Comparison of ENCODE assay signal across 12 mouse cellular contexts in the genomic region with DNA sequence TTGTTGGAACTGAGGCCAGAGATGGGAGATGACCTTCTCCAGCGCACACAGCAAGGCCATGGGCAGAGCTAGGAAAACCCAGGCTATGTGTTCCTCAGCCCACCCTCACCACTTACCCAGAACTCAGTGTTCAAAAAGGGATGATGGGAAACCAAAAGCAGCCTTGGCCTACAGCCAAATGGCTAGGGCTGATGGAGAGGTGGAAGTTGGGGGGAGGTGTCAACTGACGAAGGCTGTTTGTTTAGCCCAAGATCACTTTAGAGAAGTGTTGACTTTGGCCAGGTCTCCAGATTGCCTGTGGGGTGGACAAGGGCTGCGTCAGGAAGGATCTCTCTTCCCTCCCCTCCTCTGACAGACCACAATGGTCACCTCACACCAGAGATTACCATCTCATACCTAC. TPM values are rescaled to one million over a fixed set of nuclear protein-coding genes. Genes with fewer than 3 reads are reported as not detected.
DNase-seq lines count a peak whose midpoint lies in the region; ATAC-seq and TF ChIP-seq lines count a peak whose summit lies in the region.
"Had no signal": no experiment of that assay in that cellular context is flagged by ENCODE, and none has a peak within 500 bp of the region (broad histone marks: within the 10 kb centered on the region; RNA-seq: fewer than 3 reads in every experiment).

No protein-coding gene starts in this region.

- H3K27me3 ChIP-seq in forebrain, embryonic 12.5 days = peaks cover 17% of the 10 kb centered on the region; the same call in 1 of the 2 replicates
- H3K27me3 ChIP-seq in forebrain, embryonic 11.5 days (ENCODE audit: control insufficient read depth, insufficient read depth, low read length) = no peaks in the 10 kb centered on the region; the same call in 1 of the 2 replicates
- no peaks in the 10 kb centered on the region for H3K27me3 ChIP-seq in kidney, postnatal 0 days (ENCODE audit: insufficient read depth, low read length)
- peaks cover 4% of the 10 kb centered on the region; the same call in 1 of the 2 replicates for H3K27me3 ChIP-seq in heart, embryonic 15.5 days

- no peaks in the 10 kb centered on the region for H3K36me3 ChIP-seq in forebrain, embryonic 12.5 days (replicated peaks)
- no peaks in the 10 kb centered on the region for H3K36me3 ChIP-seq in forebrain, embryonic 11.5 days (ENCODE audit: control insufficient read depth, insufficient read depth, low read length)
- H3K36me3 ChIP-seq in kidney, postnatal 0 days (ENCODE audit: insufficient read depth, low read length) = no peaks in the 10 kb centered on the region
- no peaks in the 10 kb centered on the region for H3K36me3 ChIP-seq in heart, embryonic 15.5 days
- H3K36me3 ChIP-seq: midbrain, embryonic 15.5 days had no signal

- no peak overlapping the region for H3K4me3 ChIP-seq in forebrain, embryonic 12.5 days (replicated peaks)
- H3K4me3 ChIP-seq in forebrain, embryonic 11.5 days (ENCODE audit: low read depth, low read length) = no peak overlapping the region
- H3K4me3 ChIP-seq in kidney, postnatal 0 days (replicated peaks; ENCODE audit: low read depth, low read length) = no peak overlapping the region
- H3K4me3 ChIP-seq in heart, embryonic 15.5 days = no peak overlapping the region
- H3K4me3 ChIP-seq: midbrain, embryonic 15.5 days had no signal

- WGBS in forebrain, embryonic 12.5 days = 82% methylated on average over 3 of the region's 3 CpGs
- WGBS in forebrain, embryonic 11.5 days = 84% methylated on average over 3 of the region's 3 CpGs
- 25% methylated on average over 3 of the region's 3 CpGs for WGBS in kidney, postnatal 0 days
- 28% methylated on average over 3 of the region's 3 CpGs for WGBS in heart, embryonic 15.5 days

- H3K4me2 ChIP-seq in forebrain, embryonic 12.5 days = no peak overlapping the region
- no peak overlapping the region for H3K4me2 ChIP-seq in forebrain, embryonic 11.5 days (ENCODE audit: low read depth, low read length, severe bottlenecking)
- no peak overlapping the region for H3K4me2 ChIP-seq in kidney, postnatal 0 days (ENCODE audit: low read length)
- H3K4me2 ChIP-seq in heart, embryonic 15.5 days = no peak overlapping the region
- H3K4me2 ChIP-seq: midbrain, embryonic 15.5 days had no signal

- TF ChIP-seq CTCF in kidney, postnatal 0 days (IDR thresholded peaks at IDR 0.05; ENCODE audit: low read depth) = no peak

- H3K27ac ChIP-seq in forebrain, embryonic 12.5 days = 0 out of 2 replicates have a peak overlapping the region, but pooled peaks have one; percentile 46
- no peak overlapping the region for H3K27ac ChIP-seq in forebrain, embryonic 11.5 days (ENCODE audit: low read depth, low read length)
- no peak overlapping the region for H3K27ac ChIP-seq in kidney, postnatal 0 days
- peak overlapping the region; percentile 16; the same call in 1 of the 2 replicates for H3K27ac ChIP-seq in heart, embryonic 15.5 days
- H3K27ac ChIP-seq: liver, embryonic 14.5 days; midbrain, embryonic 15.5 days had no signal

- no peak for ATAC-seq in forebrain, embryonic 12.5 days (ENCODE audit: low FRiP score)
- ATAC-seq in forebrain, embryonic 11.5 days (replicated peaks; ENCODE audit: low FRiP score) = no peak
- ATAC-seq in kidney, postnatal 0 days (replicated peaks; ENCODE audit: low FRiP score, low read depth) = no peak; the same call in 1 of the 2 replicates
- peak; percentile 67 for ATAC-seq in heart, embryonic 15.5 days (replicated peaks; ENCODE audit: insufficient number of reproducible peaks, insufficient read depth, low FRiP score, low read depth)
- ATAC-seq: midbrain, embryonic 15.5 days had no signal

- no peak overlapping the region for H3K9ac ChIP-seq in forebrain, embryonic 12.5 days
- H3K9ac ChIP-seq in forebrain, embryonic 11.5 days (ENCODE audit: low read length) = no peak overlapping the region
- no peak overlapping the region for H3K9ac ChIP-seq in kidney, postnatal 0 days (ENCODE audit: low read depth, low read length)
- no peak overlapping the region for H3K9ac ChIP-seq in heart, embryonic 15.5 days
- H3K9ac ChIP-seq: liver, embryonic 14.5 days; midbrain, embryonic 15.5 days had no signal

- DNase-seq in forebrain, embryonic 11.5 days (ENCODE audit: low spot score) = no peak
- peak; percentile 64 for DNase-seq in kidney, postnatal 0 days (ENCODE audit: low spot score)
- DNase-seq in kidney, postnatal 10 days = no peak
- peak; percentile 90 for DNase-seq in lung, postnatal 36 days
- DNase-seq in right cerebral cortex, adult 18-20 months = no peak
- DNase-seq in adrenal gland, adult 18-20 months (ENCODE audit: low spot score in 2 of 2) = no peak
- DNase-seq: kidney, adult 8-10 months; right cerebral cortex, postnatal 14 days had no signal

- peaks cover 10% of the 10 kb centered on the region; the same call in 1 of the 2 replicates for H3K4me1 ChIP-seq in forebrain, embryonic 12.5 days
- H3K4me1 ChIP-seq in forebrain, embryonic 11.5 days (replicated peaks; ENCODE audit: control insufficient read depth, insufficient read depth, low read length) = no peaks in the 10 kb centered on the region
- H3K4me1 ChIP-seq in kidney, postnatal 0 days (replicated peaks; ENCODE audit: insufficient read depth, low read length) = no peaks in the 10 kb centered on the region
- H3K4me1 ChIP-seq in heart, embryonic 15.5 days (replicated peaks) = peaks cover 6% of the 10 kb centered on the region; the same call in 1 of the 2 replicates
- H3K4me1 ChIP-seq: midbrain, embryonic 15.5 days had no signal

- H3K9me3 ChIP-seq in forebrain, embryonic 12.5 days = no peaks in the 10 kb centered on the region
- no peaks in the 10 kb centered on the region for H3K9me3 ChIP-seq in forebrain, embryonic 11.5 days (ENCODE audit: control insufficient read depth, low read length)
- H3K9me3 ChIP-seq in kidney, postnatal 0 days (replicated peaks; ENCODE audit: low read length) = no peaks in the 10 kb centered on the region
- H3K9me3 ChIP-seq in heart, embryonic 15.5 days (replicated peaks) = no peaks in the 10 kb centered on the region
- H3K9me3 ChIP-seq: midbrain, embryonic 15.5 days had no signal

RNA-seq across cellular contexts. Expression of gene Trim62, which starts 34.8 kb away (rescaled TPM):
- 12.5 and 12.6 TPM in 2 replicates for polyA plus RNA-seq in forebrain, embryonic 12.5 days (2016; fragmentation: Nextera tagmentation; extraction: Ambion mirVana)
- polyA plus RNA-seq in forebrain, embryonic 11.5 days (2014; fragmentation: Nextera tagmentation; extraction: Ambion mirVana) = 9.4 and 11.0 TPM in 2 replicates
- 5.4 and 6.2 TPM in 2 replicates for polyA plus RNA-seq in kidney, postnatal 0 days (2015; fragmentation: Nextera tagmentation; extraction: Ambion mirVana)
- 2.3 and 2.9 TPM in 2 replicates for polyA plus RNA-seq in heart, embryonic 15.5 days (2015; fragmentation: Nextera tagmentation; extraction: Ambion mirVana)
- 1 to 10 TPM; 4.5 to 8.8 TPM for total RNA-seq in adrenal gland, adult 18-20 months (2021)

RNA-seq across cellular contexts. Expression of gene Azin2, which starts 44.1 kb away (rescaled TPM):
- polyA plus RNA-seq in forebrain, embryonic 12.5 days (2016; fragmentation: Nextera tagmentation; extraction: Ambion mirVana) = 12.0 and 15.0 TPM in 2 replicates
- 11.5 TPM in 2 replicates for polyA plus RNA-seq in forebrain, embryonic 11.5 days (2014; fragmentation: Nextera tagmentation; extraction: Ambion mirVana)
- polyA plus RNA-seq in kidney, postnatal 0 days (2015; fragmentation: Nextera tagmentation; extraction: Ambion mirVana) = 21.5 and 23.0 TPM in 2 replicates
- polyA plus RNA-seq in heart, embryonic 15.5 days (2015; fragmentation: Nextera tagmentation; extraction: Ambion mirVana) = 6.8 and 10.4 TPM in 2 replicates
- total RNA-seq in adrenal gland, adult 18-20 months (2021) = 10 to 100 TPM; 62.3 to 69.7 TPM

Comparison
In these comparisons a context has a peak if more than half of its experiments do, and no peak if none do; other contexts are left out.
1. H3K27ac ChIP-seq: peak in forebrain, embryonic 12.5 days (single experiment) and heart, embryonic 15.5 days (single experiment); none in forebrain, embryonic 11.5 days (single experiment) and kidney, postnatal 0 days (single experiment).
2. DNase-seq: peak in kidney, postnatal 0 days (single experiment) and lung, postnatal 36 days (single experiment); none in forebrain, embryonic 11.5 days (single experiment), kidney, postnatal 10 days (single experiment), right cerebral cortex, adult 18-20 months (single experiment) and adrenal gland, adult 18-20 months (0 of 2).